Mouse (Mus musculus) embryo, embryonic 10.5 days (tissue): ENCODE data around the gene Rnf26.
A peak's percentile ranks its signal among the peaks of the same experiment; 100 is the strongest.

Experiments used
- DNase-seq: peaks from one replicate; pipeline ENCODE4 v3.0.0-alpha.2; 2015; ENCODE audit warnings: low spot score

The Rnf26 gene

DNA sequence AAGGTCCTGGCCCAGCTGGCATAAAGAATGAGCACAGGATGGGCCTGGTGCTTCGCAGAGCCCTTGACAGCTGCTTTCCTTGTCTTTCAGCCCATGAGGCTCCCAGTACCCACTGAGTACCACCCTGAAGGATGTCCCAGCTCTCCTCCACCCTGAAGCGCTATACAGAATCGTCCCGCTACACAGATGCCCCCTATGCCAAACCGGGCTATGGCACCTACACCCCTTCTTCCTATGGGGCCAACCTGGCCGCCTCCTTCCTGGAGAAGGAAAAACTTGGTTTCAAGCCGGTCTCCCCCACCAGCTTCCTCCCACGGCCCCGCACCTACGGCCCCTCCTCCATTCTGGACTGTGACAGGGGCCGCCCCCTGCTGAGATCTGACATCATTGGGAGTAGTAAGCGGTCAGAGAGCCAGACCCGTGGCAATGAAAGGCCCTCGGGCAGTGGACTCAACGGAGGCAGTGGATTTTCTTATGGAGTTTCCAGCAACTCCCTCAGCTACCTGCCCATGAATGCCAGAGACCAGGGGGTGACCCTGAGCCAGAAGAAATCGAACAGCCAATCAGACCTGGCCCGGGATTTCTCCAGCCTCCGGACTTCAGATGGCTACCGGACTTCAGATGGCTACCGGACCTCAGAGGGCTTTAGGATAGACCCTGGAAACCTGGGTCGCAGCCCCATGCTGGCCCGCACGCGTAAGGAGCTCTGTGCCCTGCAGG lies 37.9 kb downstream of the Rnf26 start:
- DNase-seq = no peak

DNA sequence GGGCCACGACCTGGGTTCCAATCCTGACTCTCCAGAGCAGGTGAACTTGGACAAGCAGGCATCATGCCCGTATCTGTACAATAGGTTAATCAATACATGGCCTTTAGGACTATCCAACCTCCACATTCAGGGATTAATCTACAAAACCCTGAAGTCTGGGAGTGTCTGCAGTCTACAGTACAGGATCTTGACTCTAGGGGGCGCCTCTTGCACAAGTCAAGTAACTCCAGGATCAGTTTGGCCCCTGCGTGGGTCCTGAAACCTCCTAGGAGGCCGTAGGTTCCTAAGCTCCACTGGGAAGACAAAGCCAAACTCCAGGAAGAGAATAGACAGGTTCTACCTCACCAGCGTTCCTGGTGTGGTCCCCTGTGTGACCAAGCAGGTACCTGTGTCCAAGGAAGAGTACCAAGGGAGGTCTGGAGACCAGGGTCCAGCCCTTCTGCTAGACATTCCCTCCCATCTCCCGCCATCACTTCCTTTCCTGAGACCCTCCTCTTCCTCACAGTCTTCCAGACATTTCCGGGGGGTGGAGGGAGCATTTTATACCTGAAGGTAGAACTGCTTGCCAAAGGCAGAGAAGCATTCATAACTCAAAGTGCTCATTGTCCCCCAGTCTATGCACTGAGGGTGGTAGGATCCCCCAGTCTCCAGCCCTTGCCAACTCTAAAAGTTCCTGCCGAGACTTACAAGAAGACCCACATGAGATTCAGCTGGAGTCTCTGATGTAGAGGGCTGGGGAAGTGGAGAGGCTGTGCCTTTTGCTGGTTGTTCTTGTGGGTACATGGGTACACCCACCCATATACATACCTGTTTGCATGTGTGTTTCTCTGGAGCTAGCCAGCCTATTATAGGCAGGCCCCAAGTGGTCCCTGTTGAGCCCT lies 38.7 kb downstream of the Rnf26 start:
- DNase-seq = peak; percentile 54

DNA sequence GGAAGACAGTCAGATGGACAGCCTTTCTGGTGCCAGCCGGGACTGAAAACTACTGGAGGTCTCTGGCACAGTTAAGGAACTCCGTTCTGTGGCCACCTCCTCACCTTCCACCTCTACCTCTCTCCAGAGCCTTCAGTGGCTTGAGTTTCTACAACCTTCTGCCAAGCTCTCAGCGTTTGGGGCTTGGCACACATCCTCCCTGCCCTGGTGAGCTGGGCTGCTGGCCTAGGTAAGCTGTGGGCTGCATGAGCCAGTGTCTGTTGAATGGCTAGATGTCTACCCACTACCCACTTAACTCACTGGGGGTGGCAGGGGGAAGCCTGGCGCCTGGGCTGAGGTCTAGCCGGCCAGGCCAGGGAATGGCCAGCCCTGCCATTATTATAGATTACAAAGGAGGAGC lies 40.2 kb downstream of the Rnf26 start:
- no peak for DNase-seq

DNA sequence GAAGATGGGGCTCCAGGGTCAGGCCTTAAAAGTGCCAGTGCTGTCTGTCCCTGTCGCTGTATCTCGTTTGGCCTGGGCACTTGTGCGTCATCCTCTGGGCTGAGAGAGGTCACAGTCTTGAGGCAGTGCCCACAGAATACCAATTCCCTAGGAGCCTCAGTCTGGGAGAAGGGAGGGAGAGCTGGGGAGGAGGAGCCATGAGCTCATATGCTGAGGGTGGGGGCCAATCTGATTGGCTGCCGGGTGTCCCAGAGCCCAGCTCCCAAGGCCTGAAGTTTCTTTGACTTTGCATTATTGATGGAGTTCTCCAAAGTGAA lies 40.8 kb downstream of the Rnf26 start:
- DNase-seq = peak; percentile 69

GRCm38 (mm10) chr9:44071914-44072598 lies 41.3 kb downstream of the Rnf26 start:
- peak; percentile 85 for DNase-seq

DNA sequence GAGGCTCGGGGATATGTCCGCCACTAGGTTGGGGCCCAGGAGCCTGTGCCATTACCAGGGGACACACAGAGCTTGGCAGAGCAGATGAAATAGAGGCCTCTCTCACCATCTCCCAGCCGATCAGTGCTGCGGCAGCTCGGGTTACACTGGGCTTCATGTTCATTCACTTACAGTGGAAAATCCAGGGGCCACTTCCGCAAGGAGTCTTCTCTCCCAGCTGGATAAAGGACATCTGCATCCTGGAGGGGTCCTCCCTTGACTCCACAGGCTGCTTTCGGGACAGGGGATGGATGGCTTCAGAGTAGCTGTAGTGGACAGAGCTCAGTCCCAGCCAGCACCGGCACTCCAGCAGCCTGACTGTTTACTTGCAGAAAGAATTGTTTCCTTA lies 42.5 kb downstream of the Rnf26 start:
- peak; percentile 48 for DNase-seq

DNA sequence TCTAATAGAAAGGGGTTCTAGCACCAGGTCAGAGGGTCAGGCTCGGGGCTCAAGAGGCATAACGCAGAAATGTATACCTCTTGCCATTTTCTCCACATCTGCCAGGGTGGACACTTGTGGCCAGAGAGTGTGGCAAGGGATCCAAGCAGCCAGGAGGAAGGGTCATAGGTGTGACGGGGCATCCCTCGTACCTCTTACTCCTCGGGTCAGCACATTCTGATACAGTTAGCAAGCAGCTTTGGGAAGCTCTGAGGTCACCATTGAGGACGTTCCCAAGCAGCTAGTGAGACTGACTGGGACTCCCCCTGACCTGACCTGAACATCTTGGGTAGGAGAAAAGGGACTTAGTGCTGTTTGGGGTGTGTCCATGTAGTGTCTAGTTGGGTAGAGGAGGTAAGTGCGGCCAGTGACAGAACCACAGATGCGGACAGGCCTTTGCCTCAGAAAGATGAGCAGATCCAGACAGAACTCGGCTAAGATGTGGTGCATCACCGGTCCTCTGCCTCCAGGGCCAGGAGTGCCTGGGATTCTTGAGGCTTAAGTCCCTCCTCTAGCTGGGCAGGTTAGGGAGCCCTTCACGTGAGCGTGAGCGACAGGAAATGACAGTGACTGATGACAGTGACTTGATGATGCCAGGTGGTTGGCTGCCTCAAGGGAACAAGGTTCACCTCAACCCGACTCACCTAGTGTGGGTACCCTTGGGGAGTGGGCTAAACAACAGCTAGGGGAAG lies 43.0 kb downstream of the Rnf26 start:
- no peak for DNase-seq

GRCm38 (mm10) chr9:44069252-44069651 lies 44.1 kb downstream of the Rnf26 start:
- DNase-seq = peak; percentile 23

- no peak for DNase-seq
Measured at GRCm38 (mm10) chr9:44067960-44068330, 45.4 kb downstream of the Rnf26 start.

- DNase-seq = peak; percentile 49
Measured at GRCm38 (mm10) chr9:44067241-44067959, 45.9 kb downstream of the Rnf26 start.

DNA sequence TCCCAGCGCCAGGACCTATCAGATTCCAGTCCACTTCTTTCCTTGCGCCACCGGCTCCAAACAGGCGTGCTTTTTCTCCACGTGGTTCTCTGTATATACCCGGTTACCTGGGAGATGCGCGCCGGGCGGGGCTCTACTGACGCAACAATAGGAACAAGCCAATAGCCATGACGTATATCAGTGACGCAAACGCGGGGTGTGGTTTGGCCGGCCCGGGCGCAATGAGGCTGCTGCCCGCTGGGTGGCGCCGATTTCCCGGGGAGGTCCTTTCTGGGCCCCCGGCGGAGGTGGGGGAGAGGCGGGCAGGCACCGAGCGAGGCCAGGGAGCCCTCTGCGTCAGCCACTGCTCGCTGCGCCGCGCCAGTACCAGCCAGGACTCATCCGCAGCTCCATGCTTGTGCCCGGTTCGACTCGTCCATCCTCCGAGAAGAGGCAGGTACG lies 46.5 kb downstream of the Rnf26 start, which contains the start of gene Usp2:
Gene Usp2, plus strand, starts transcription at position 237 of the 441 bp plus-strand sequence.
- DNase-seq = peak; percentile 99

- no peak for DNase-seq
Measured at GRCm38 (mm10) chr9:44065177-44065576, 48.1 kb downstream of the Rnf26 start.

DNA sequence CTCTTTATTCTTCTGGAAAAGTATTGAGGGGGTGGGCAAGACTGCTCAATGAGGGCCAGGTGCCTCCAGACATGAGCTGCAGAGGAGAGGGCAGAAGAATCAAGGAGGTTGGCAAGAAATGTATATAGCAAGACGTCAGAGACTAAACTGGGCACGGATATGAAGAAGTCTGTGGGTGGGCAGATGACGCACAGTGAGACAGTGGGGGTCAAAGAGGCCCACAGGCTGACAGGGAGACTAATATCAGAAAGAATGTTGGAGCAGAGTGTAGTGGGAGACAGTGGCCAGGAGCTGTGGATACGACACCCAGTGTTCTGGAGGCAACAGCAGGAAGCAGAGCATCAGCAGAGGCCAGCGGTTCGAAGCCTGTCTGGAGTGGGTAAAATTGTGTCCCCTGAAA lies 54.7 kb downstream of the Rnf26 start:
- DNase-seq = no peak

- DNase-seq = no peak
Measured at GRCm38 (mm10) chr9:44053936-44054335, 59.4 kb downstream of the Rnf26 start.

DNA sequence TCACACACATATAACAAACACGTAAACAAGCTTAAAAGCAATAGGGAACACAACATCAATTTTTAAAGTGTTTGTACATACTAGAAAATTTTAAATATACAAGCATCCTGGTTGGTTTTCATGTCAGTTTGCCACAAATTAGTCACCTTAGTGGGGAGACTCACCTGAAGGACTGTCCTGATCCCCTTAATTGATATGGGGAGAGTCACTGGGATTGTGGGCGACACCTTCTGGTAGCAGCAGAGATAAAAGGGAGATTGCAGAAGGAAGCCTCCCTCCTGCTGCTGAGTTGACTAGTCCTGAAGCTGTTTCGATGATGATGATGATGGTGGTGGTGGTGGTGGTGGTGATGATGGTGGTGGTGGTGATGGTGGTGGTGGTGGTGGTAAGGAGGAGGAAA lies 60.5 kb downstream of the Rnf26 start:
- DNase-seq = no peak

- DNase-seq = no peak
Measured at GRCm38 (mm10) chr9:44049381-44050165, 63.7 kb downstream of the Rnf26 start.

DNA sequence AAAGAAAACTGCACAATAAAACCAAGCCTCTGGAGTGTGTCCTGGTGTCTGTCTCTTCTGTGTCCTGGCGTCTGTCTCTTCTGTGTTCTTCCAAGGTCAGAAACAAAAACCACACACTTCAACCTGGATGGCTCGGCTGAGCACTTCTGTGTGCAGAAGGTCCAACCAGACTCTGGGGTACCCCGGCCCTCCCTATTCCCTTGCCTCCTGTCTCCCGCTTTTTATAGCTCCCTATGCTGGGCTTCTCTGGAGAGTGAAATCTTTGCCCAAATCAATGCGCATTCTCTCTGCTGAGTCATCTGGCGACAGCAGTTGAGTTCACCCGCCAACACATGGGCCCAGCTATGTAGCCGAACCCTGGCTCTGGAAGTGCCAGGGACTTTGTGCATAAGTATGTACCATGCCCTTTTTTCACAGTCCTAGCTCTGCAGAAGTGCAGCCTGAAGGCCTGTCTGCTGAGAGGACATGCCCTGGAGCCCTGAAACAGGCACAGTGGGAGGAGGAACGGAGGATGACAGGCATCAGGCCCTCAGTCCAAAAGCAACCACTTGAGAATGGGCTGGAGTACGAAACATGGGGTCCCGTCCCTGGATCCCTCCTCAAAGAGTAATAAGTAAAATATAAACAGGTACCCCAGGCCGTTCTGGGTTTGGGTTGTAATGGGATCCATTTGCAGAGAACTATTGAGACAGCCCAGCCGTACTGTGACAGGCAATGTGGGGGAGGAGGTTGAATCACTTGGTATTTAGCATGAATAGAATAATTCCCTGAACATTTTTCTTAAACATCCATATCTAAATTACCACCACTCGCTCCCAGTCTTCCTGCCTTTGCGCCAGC lies 64.6 kb downstream of the Rnf26 start:
- DNase-seq = no peak

GRCm38 (mm10) chr9:44047571-44048490 lies 65.5 kb downstream of the Rnf26 start:
- DNase-seq = no peak

- DNase-seq = no peak
Measured at GRCm38 (mm10) chr9:44047071-44047470, 66.2 kb downstream of the Rnf26 start.
